Mouse (Mus musculus) lung, postnatal 25 days (tissue): ENCODE measurements around the gene Iqcf6.

Experiments
- DNase-seq: peaks from one replicate; pipeline ENCODE4 v3.0.0; 2022; ENCODE audit warnings: low spot score

The Iqcf6 gene

DNA sequence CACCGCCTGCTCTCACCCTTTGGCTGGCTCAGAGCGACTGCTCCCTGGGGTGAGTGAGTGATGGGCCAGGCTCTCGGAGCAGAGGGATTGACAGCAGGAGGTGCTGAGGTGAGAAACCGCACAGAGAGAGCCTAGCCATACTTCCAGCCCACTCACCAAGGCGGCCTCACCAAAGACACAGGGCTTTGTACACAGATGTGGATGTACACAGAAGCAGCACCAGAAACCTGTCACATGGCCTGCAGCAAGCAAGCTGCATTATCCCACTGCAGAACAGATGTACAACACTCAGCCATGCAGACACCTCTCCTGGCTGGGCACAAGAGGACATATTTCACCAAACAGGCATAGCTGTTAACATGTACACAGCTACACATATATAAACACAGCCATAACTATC lies 31.2 kb downstream of the Iqcf6 start:
- no peak for DNase-seq

DNA sequence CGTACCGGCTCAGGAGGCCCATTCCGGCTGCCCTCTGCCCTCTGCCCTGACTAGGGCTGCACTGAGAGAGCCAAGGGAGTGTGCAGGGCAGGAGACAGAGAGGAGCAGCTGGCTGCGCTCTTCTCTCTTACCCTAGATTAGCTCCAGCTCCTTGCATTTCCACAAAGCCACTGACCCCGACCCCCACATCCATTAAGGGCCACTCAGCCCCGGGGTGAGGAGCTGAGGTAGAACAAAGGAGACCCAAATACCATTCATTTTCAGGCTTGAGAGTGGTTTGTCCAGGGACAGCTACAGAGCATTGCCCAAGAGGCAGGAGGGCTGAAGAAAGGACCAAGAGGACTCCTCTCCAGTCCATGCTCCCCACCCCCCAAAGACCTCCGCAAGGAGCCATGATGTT lies 33.1 kb downstream of the Iqcf6 start:
- DNase-seq, result no peak

DNA sequence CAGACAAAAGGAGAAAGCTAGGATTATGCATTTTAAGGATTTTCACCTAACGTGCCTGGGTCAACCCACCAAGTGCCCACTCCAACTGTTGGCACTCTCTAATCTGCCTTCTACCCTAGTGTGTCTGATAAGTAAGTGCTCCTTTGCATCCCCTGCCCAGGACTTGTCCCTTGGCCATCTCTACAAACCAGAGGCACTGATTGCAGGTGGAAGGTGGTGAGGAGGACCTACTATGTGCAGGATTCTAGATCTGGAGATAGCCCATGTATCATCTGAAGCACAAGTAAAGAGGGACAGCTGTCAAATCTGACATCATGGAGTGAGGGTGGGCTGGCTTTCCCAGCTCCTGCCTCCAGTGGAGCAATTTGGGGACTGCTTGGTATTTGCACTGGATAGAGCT lies 33.6 kb downstream of the Iqcf6 start:
- DNase-seq, result no peak

DNA sequence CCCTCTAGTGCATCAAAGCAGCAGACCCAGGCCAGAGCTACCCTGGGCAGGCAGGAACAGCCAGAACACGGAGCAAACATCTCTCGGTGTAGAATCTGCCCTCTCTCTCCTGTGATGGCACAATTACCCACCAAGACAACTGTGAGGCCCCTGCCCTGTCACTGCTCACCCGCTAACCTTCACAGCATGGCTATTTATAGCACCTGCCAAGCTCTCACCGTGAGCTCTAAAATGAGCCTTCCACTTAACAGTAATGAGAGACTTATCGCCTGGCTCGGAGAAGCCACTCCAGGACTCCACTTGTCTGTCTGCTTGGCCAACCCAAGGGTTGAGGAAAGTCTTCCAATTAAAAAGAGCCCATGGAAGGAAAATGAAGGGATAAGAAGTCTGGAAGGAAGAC lies 36.8 kb downstream of the Iqcf6 start:
- no peak for DNase-seq

DNA sequence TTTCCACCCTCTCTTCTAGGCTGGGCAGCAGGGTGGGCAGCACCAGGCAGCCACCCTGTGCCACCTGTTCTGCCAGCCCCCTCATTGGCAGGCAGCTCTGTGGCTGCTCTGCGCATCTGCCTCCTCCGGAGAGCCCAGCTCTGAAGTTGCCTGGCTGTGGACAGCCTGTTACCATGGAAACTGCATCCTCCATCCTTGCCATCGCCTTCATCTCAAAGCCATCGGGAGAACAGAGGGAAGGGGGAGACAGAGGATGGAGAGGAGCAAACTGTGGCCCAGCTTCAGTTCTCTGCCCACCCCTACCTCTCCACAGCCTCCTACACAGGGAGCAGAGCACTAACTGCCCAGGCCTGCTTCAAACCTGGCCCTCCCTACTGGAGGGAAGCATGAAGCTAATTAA lies 38.1 kb downstream of the Iqcf6 start:
- DNase-seq, result no peak

DNA sequence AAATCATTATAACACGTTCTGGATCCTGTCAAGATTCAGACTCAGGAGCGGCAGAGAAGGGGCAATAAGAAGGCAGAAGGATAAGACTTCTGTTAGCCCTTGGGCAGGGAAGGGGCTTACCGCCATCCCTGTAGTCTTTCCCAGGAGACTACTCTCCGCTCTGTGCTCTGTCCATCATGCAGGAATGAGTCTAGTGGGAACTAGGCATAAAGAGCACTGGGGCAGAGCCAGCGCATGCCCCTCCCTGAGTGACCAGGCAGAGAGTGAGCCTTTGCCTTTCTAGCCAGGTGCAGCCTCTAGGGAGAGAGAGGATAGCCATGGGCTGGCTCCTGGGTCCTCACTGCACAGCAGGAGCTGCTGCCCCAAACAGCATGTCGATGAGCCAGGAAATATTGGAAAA lies 38.5 kb downstream of the Iqcf6 start:
- DNase-seq, result no peak

DNA sequence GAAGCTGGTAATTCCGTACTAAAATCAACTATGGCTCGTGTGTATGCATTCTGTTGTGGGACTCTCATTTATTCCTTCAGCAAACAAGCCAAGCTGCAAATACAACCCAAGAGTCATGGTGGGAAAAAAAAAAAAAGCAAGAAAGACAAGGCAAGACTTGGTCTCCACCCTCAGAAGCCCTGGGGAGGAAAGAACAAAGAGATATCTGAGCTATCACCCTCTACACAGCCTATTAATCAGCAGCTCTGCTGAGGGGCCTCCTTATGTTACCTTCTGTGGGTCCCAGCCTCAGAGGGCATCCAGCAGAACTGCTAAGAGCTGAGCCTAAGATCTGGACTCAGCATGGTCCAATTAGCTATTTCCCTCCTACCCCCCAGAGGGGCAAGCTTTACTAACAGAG lies 47.5 kb downstream of the Iqcf6 start:
- DNase-seq, result no peak

DNA sequence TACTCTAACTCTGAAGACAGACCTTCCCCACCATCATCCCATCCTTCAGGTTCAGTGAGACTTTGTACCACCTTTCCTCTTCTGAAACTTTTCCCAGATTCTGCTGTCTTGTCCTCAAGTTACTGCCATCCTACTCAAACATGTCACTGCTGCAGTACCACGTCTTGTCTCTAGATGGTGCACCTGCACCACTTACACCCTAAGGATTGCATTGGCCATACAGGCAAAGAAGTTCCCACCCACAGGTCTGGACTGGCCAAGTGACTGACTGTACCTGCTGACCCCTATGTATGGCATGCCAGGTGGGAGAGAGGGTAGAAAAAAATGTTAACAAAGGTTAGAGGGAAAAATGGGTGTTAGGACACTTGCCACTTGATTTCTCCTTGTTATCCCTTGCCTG lies 49.1 kb downstream of the Iqcf6 start:
- peak; percentile 82 for DNase-seq

DNA sequence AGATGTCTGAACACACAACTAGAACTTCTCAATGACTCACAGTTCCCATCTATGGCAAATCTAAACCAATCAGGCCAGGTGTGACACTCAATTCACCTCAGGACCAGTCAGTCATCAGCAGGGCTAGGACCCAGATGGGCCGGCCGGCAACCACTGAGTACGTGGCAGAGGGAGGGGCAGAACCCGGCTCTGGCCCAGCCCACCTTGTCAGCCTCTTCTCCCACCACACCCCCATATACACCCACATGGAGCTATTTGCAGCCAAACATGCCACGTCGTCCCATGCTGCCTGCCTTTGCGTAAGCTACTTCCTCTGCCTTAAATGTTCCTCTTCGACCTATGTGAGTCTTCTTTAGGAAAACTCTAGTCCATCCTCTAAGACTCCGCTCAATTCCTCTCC lies 49.6 kb downstream of the Iqcf6 start:
- peak; percentile 28 for DNase-seq

DNA sequence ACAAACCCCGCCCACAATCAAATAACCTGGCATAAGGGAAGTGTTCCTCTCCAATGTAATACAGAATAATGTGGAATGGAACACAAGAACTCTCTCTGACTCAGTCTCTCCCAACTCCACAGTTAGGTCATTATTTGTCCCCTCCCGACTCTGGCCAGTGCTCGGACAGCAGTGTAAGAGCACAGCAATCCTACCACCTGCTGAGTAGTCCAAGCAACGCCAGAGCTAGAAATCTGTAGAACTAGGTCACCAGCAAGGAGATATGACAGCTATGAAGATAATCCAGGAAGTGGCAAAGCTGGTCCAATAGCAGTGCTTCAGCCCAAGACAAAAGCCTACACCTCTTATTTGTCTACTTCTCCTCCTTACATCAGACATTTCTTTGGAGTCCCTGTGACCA lies 50.2 kb downstream of the Iqcf6 start:
- no peak for DNase-seq
